Comparison of ENCODE assay signal across 27 mouse cellular contexts in genomic region chr17:72688800-72689199, GRCm38 (mm10).
DNase-seq lines count a peak whose midpoint lies in the region; ATAC-seq and TF ChIP-seq lines count a peak whose summit lies in the region.
"Had no signal": no experiment of that assay in that cellular context is flagged by ENCODE, and none has a peak within 500 bp of the region (broad histone marks: within the 10 kb centered on the region; RNA-seq: fewer than 3 reads in every experiment).

No protein-coding gene starts in this region.

- 0 out of 2 replicates have a peak, but pooled peaks have one; percentile 29 for ATAC-seq in embryonic facial prominence, embryonic 11.5 days (replicated peaks; ENCODE audit: insufficient number of reproducible peaks, low FRiP score, low TSS enrichment, low read depth)
- ATAC-seq in liver, embryonic 12.5 days = peak; percentile 59
- peak; percentile 73 for ATAC-seq in liver, postnatal 0 days
- ATAC-seq in forebrain, embryonic 11.5 days (replicated peaks; ENCODE audit: low FRiP score) = no peak
- ATAC-seq: activated CD4-positive, CD25-positive, alpha-beta regulatory T cell, adult 4 months; forebrain, embryonic 15.5 days; inflammation-experienced regulatory T-cells, adult 6 months; lung, postnatal 0 days had no signal

- no peaks in the 10 kb centered on the region for H3K36me3 ChIP-seq in embryonic facial prominence, embryonic 11.5 days (replicated peaks; ENCODE audit: control insufficient read depth, insufficient read depth, low read depth, low read length)
- H3K36me3 ChIP-seq in embryonic facial prominence, embryonic 10.5 days (replicated peaks) = no peaks in the 10 kb centered on the region
- no peaks in the 10 kb centered on the region for H3K36me3 ChIP-seq in liver, embryonic 12.5 days
- no peaks in the 10 kb centered on the region for H3K36me3 ChIP-seq in liver, postnatal 0 days (replicated peaks; ENCODE audit: insufficient read depth, low read length)
- H3K36me3 ChIP-seq in forebrain, embryonic 11.5 days (ENCODE audit: control insufficient read depth, insufficient read depth, low read length) = no peaks in the 10 kb centered on the region
- H3K36me3 ChIP-seq: embryonic facial prominence, embryonic 12.5 days; forebrain, embryonic 15.5 days; hindbrain, embryonic 10.5 days; hindbrain, embryonic 15.5 days; limb, embryonic 10.5 days; limb, embryonic 15.5 days; midbrain, embryonic 12.5 days; neural tube, embryonic 12.5 days had no signal

- H3K9ac ChIP-seq in embryonic facial prominence, embryonic 11.5 days (replicated peaks; ENCODE audit: low read length) = no peak overlapping the region
- H3K9ac ChIP-seq in liver, embryonic 12.5 days = no peak overlapping the region
- H3K9ac ChIP-seq in liver, postnatal 0 days (replicated peaks) = no peak overlapping the region
- no peak overlapping the region for H3K9ac ChIP-seq in forebrain, embryonic 11.5 days (ENCODE audit: low read length)
- H3K9ac ChIP-seq: embryonic facial prominence, embryonic 12.5 days; forebrain, embryonic 15.5 days; hindbrain, embryonic 15.5 days; limb, embryonic 15.5 days; midbrain, embryonic 12.5 days; neural tube, embryonic 12.5 days had no signal

- TF ChIP-seq CTCF in liver, postnatal 0 days (IDR thresholded peaks at IDR 0.05; ENCODE audit: low read depth) = no peak

- DNase-seq in embryonic facial prominence, embryonic 11.5 days (ENCODE audit: low spot score) = no peak
- DNase-seq in embryonic facial prominence, embryonic 10.5 days (ENCODE audit: low spot score) = no peak
- DNase-seq in kidney, adult 8-10 months = peak; percentile 57 to 59
- DNase-seq in kidney, postnatal 10 days = no peak
- DNase-seq in liver, postnatal 0 days = no peak
- DNase-seq in forebrain, embryonic 11.5 days (ENCODE audit: low spot score) = no peak
- DNase-seq in spleen, adult 12 weeks (ENCODE audit: low spot score) = no peak
- DNase-seq: adrenal gland, adult 8-10 months; cerebellum, adult 2 months; cerebellum, postnatal 14 days; heart, postnatal 14 days; lung, postnatal 4 days; right cerebral cortex, postnatal 4 days had no signal

- no peaks in the 10 kb centered on the region for H3K9me3 ChIP-seq in embryonic facial prominence, embryonic 11.5 days (replicated peaks; ENCODE audit: control insufficient read depth, low read length)
- H3K9me3 ChIP-seq in embryonic facial prominence, embryonic 10.5 days = no peaks in the 10 kb centered on the region
- no peaks in the 10 kb centered on the region for H3K9me3 ChIP-seq in liver, embryonic 12.5 days (replicated peaks)
- H3K9me3 ChIP-seq in liver, postnatal 0 days (ENCODE audit: low read length) = no peaks in the 10 kb centered on the region
- H3K9me3 ChIP-seq in forebrain, embryonic 11.5 days (ENCODE audit: control insufficient read depth, low read length) = no peaks in the 10 kb centered on the region
- H3K9me3 ChIP-seq: embryonic facial prominence, embryonic 12.5 days; forebrain, embryonic 15.5 days; hindbrain, embryonic 10.5 days; hindbrain, embryonic 15.5 days; limb, embryonic 10.5 days; limb, embryonic 15.5 days; midbrain, embryonic 12.5 days; neural tube, embryonic 12.5 days had no signal

- H3K27ac ChIP-seq in embryonic facial prominence, embryonic 11.5 days (replicated peaks; ENCODE audit: low read depth, low read length) = no peak overlapping the region
- H3K27ac ChIP-seq in embryonic facial prominence, embryonic 10.5 days (replicated peaks) = no peak overlapping the region
- H3K27ac ChIP-seq in liver, embryonic 12.5 days = no peak overlapping the region
- no peak overlapping the region for H3K27ac ChIP-seq in liver, postnatal 0 days (ENCODE audit: low read depth)
- H3K27ac ChIP-seq in forebrain, embryonic 11.5 days (ENCODE audit: low read depth, low read length) = no peak overlapping the region
- H3K27ac ChIP-seq: embryonic facial prominence, embryonic 12.5 days; forebrain, embryonic 15.5 days; hindbrain, embryonic 10.5 days; hindbrain, embryonic 15.5 days; limb, embryonic 10.5 days; limb, embryonic 15.5 days; midbrain, embryonic 12.5 days; neural tube, embryonic 12.5 days had no signal

- WGBS in embryonic facial prominence, embryonic 11.5 days = 74% methylated on average over 8 of the region's 8 CpGs
- WGBS in embryonic facial prominence, embryonic 10.5 days = 76% methylated on average over 8 of the region's 8 CpGs
- 64% methylated on average over 8 of the region's 8 CpGs for WGBS in liver, embryonic 12.5 days (ENCODE audit: insufficient replicate concordance)
- 56% methylated on average over 8 of the region's 8 CpGs for WGBS in liver, postnatal 0 days (ENCODE audit: insufficient replicate concordance)
- 85% methylated on average over 8 of the region's 8 CpGs for WGBS in forebrain, embryonic 11.5 days

- TF ChIP-seq EP300 in liver, postnatal 0 days (IDR thresholded peaks at IDR 0.05; ENCODE audit: low read depth) = no peak

- H3K4me3 ChIP-seq in embryonic facial prominence, embryonic 11.5 days (ENCODE audit: low read depth, low read length) = no peak overlapping the region
- H3K4me3 ChIP-seq in embryonic facial prominence, embryonic 10.5 days = no peak overlapping the region
- H3K4me3 ChIP-seq in liver, embryonic 12.5 days = no peak overlapping the region
- no peak overlapping the region for H3K4me3 ChIP-seq in liver, postnatal 0 days (ENCODE audit: low read depth, low read length)
- H3K4me3 ChIP-seq in forebrain, embryonic 11.5 days (ENCODE audit: low read depth, low read length) = no peak overlapping the region
- H3K4me3 ChIP-seq: embryonic facial prominence, embryonic 12.5 days; forebrain, embryonic 15.5 days; hindbrain, embryonic 10.5 days; hindbrain, embryonic 15.5 days; limb, embryonic 10.5 days; limb, embryonic 15.5 days; megakaryocyte, embryonic 14.5 days; midbrain, embryonic 12.5 days; myocyte; neural tube, embryonic 12.5 days had no signal

- no peaks in the 10 kb centered on the region for H3K27me3 ChIP-seq in embryonic facial prominence, embryonic 11.5 days (ENCODE audit: control insufficient read depth, insufficient read depth, low read length)
- H3K27me3 ChIP-seq in embryonic facial prominence, embryonic 10.5 days (replicated peaks; ENCODE audit: low read depth, poor library complexity, severe bottlenecking) = no peaks in the 10 kb centered on the region
- no peaks in the 10 kb centered on the region for H3K27me3 ChIP-seq in liver, embryonic 12.5 days (replicated peaks)
- H3K27me3 ChIP-seq in liver, postnatal 0 days (ENCODE audit: insufficient read depth, low read length) = no peaks in the 10 kb centered on the region
- H3K27me3 ChIP-seq in forebrain, embryonic 11.5 days (ENCODE audit: control insufficient read depth, insufficient read depth, low read length) = no peaks in the 10 kb centered on the region
- H3K27me3 ChIP-seq: embryonic facial prominence, embryonic 12.5 days; forebrain, embryonic 15.5 days; hindbrain, embryonic 15.5 days; limb, embryonic 15.5 days; megakaryocyte, embryonic 14.5 days; midbrain, embryonic 12.5 days; neural tube, embryonic 12.5 days had no signal

- H3K4me2 ChIP-seq in embryonic facial prominence, embryonic 11.5 days (ENCODE audit: low read depth, low read length) = no peak overlapping the region
- no peak overlapping the region for H3K4me2 ChIP-seq in liver, embryonic 12.5 days
- no peak overlapping the region for H3K4me2 ChIP-seq in liver, postnatal 0 days (ENCODE audit: low read depth, low read length)
- no peak overlapping the region for H3K4me2 ChIP-seq in forebrain, embryonic 11.5 days (ENCODE audit: low read depth, low read length, severe bottlenecking)
- H3K4me2 ChIP-seq: embryonic facial prominence, embryonic 12.5 days; forebrain, embryonic 15.5 days; hindbrain, embryonic 15.5 days; limb, embryonic 15.5 days; midbrain, embryonic 12.5 days; neural tube, embryonic 12.5 days had no signal

- no peaks in the 10 kb centered on the region for H3K4me1 ChIP-seq in embryonic facial prominence, embryonic 11.5 days (ENCODE audit: control insufficient read depth, insufficient read depth, low read length)
- peaks cover 6% of the 10 kb centered on the region; the same call in 1 of the 2 replicates for H3K4me1 ChIP-seq in embryonic facial prominence, embryonic 10.5 days
- no peaks in the 10 kb centered on the region for H3K4me1 ChIP-seq in liver, embryonic 12.5 days
- no peaks in the 10 kb centered on the region for H3K4me1 ChIP-seq in liver, postnatal 0 days (ENCODE audit: insufficient read depth)
- no peaks in the 10 kb centered on the region for H3K4me1 ChIP-seq in forebrain, embryonic 11.5 days (replicated peaks; ENCODE audit: control insufficient read depth, insufficient read depth, low read length)
- H3K4me1 ChIP-seq: embryonic facial prominence, embryonic 12.5 days; forebrain, embryonic 15.5 days; hindbrain, embryonic 15.5 days; limb, embryonic 10.5 days; megakaryocyte, embryonic 14.5 days; midbrain, embryonic 12.5 days; neural tube, embryonic 12.5 days had no signal

Comparison
In these comparisons a context has a peak if more than half of its experiments do, and no peak if none do; other contexts are left out.
1. DNase-seq: peak in kidney, adult 8-10 months (2 of 2); none in embryonic facial prominence, embryonic 11.5 days (single experiment), embryonic facial prominence, embryonic 10.5 days (single experiment), kidney, postnatal 10 days (single experiment), liver, postnatal 0 days (single experiment), forebrain, embryonic 11.5 days (single experiment) and spleen, adult 12 weeks (single experiment).